Mouse (Mus musculus) ovary, postnatal 36 days (tissue): ENCODE results near the gene Fxr2.

Experiments used
- DNase-seq: peaks from one replicate; pipeline ENCODE4 v3.0.0; 2022; ENCODE audit warnings: low spot score, mixed read lengths

Fxr2 gene

DNA sequence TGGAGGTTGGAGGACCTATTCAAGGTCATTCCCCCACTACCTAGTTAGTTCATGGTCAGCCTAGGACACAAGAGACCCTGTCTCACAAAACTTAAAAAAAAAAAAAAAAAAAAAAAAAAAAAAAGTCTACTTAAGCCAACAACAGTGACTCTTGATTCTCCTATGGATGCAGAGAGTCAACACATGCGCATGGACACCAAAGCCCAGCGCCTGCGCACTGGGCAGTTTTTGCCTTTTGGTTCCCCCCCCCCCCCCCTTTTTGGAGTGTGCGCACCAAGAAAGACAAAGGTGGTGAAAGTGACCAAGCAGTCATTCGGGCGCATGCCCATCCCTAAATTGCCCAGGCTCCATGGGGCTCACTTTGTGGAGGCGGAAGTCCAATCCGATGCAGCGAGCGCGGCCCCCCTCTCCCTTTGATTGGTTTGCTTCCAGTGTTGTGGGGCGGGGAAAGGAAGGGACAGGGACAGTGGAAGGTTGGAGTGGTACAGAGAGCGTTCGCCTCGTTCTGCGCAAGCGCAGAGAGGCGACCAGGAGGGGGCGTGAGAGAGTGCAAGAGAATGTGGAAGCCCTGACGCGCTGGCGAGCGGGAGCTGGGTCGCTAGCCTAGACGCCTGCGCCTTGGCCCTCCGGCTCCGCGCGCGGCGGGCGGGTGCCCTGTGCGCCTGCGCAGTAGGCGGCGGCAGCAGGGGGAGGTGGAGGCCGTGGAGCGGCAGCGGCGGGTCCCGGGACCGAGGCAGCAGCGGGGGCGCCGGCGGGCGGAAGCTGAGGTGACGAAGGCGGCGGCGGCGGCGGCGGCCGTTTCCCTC is at the start of gene Fxr2:
Fxr2 (plus strand) TSS at position 707 of the 806 bp plus-strand sequence.
- DNase-seq = peak; percentile 100

DNA sequence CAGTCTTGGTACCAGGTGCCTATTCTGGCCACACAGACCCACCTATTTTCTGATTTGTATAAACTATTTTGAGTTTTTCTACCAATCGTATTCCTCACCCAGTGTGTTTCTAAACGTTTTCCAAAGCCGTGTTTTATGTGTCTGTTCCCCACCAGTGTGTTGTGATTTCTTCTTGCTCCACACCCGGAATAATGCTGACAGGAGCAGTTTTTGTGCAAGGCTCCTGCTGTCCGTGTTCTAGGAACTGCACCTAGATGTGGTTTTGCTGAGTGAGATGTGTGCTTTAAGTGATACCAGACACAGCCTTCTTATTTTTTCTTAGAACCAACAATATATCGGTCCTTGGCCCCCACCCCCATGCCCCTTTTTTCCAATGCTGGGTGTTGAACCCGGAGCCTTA is 48.8 kb upstream of the Fxr2 start:
- no peak for DNase-seq

DNA sequence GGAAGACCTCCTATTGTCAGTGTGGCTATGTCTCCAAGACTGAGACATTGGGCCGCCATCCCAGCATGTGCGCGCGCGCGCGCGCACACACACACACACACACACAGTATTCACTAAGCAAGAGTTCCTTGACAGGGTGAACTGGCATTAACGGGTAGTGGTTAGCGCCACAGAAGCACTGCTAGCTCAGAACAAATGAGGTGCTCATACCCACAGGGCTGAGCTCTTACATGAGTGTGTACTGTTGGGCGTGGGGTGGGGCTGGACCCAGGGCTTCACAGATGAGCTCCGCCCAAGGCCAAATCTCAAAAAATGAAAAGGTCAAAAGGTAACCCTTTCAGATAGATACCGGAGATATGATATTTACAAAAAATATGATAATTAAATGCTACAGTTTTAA is 47.9 kb upstream of the Fxr2 start:
- DNase-seq = no peak

DNA sequence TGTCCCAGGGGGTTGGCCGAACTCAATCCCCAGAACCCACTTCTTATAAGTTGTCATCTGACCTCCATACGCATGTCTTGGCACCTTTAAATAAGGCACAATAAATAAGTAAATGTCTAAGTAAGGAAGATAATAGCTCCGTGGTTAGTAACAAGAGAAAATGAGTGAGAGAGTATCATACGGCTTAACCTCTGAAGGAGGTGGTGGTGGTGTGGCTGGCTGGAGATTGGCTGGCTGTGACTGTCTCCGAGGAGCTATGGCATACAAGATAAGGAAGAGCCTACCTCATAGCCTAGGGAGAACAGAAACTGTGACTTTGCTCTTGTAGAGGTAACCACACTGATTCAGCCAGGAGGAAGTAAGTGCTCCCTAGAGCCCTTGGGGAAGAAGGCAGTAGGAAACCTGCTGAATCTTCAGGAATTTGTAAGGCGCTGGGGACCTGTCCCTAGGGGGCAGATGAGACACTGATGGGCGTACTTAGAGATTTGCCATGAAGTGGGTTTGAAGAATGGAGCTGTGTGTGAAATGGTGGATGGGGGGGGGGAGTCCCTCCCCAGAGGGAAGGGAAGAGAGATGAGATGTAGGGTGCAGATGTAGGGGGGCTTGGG is 47.0 kb upstream of the Fxr2 start:
- DNase-seq = no peak

DNA sequence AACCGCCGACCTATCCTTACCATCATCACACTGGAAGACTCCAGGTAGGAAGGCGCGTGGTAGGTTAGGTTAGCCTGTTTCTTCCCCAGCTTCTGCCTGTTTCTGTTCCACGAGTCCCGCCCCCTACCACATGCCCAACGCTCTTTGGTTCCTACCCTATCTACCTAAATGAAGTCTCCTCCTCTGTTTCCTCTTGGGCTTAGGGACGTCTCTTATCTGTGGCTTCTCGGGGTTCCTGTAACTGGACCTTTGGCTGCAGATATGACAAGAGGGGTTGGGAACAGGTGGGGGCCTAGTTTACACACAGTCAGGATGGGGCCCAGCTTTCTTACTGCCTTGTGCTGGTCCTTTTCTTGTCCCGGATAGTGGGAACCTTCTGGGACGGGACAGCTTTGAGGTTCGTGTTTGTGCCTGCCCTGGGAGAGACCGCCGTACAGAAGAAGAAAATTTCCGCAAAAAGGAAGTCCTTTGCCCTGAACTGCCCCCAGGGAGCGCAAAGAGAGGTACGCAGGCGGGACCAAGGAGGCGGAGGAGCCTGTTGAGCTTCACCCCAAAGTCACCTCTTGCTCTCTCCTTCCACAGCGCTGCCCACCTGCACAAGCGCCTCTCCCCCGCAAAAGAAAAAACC is 43.5 kb upstream of the Fxr2 start:
- no peak for DNase-seq

DNA sequence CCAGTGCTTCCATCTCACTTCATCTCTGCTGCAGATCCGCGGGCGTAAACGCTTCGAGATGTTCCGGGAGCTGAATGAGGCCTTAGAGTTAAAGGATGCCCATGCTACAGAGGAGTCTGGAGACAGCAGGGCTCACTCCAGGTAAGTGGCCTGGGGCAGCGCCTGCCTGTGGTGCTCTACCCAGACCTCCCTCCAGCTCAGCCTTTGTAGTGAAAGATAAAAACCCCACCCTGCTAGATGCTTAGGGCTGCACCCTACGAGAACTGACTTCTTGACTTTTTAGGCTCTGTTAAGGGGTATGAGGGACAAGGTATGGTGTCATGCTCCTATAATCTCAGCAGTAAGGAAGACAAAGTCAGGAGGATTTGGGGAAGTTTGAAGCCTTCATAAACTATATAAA is 42.2 kb upstream of the Fxr2 start:
- DNase-seq = no peak

DNA sequence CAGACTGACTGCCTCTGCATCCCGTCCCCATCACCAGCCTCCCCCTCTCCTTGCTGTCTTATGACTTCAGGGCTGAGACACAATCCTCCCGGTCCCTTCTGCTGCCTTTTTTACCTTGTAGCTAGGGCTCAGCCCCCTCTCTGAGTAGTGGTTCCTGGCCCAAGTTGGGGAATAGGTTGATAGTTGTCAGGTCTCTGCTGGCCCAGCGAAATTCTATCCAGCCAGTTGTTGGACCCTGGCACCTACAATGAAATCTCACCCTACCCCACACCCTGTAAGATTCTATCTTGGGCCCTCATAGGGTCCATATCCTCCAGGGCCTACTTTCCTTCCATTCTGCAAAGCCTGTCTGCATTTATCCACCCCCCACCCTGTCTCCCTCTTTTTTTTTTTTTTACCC is 41.4 kb upstream of the Fxr2 start:
- DNase-seq = no peak

DNA sequence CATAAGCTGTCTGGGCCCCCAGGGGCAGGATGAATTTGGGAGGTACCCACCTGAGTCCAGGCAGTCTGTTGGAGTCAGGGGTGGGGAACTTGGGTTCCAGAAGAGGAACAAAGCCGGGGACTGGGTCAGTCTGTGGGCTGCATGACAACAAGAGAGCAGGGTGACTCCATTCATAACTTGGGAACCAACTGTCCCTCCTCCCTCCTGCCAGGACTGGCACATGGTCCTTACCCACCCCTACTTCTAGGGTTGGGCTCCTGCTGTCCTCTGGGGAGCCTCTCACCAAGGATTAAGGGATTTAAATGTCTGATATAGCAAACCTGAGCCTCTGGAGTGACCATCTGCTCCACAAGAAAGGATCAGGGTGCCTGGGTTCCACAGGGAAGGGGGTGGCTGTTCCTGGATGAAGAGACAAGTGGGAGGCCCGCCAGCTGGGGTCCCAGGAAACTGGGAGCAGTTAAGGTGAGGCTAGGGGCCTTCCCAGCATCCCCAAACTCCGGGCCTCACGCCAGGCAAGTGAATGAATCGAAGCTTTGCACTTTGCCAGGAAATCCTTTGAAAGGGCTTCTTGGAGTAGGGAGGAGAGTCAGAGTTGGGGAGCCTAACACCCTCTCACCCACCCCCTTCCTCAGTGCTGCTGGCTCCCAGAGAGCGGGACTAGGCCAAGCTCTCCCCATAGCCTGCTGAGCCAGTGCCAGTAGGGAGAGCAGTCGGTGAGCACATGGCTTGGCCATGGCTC is 40.7 kb upstream of the Fxr2 start:
- DNase-seq = no peak

DNA sequence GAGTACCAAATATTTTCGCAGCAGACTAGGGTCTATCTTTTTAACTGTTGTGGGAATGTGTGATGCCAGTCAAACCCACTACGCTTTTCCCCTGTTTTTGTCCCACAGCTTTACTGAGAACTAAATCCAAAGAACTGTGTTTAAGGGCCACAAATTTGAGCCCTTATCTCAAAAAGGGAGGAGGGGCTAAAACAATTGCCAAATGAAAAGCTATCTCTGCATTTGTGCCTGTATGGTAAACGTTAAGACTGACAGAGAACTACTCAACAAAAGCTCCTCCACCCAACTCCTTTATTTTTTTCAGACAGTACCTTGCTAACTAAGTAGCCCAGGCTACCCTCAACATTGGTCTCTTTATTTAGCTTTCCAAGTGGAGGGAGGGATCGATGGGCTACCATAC is 40.0 kb upstream of the Fxr2 start:
- no peak for DNase-seq

DNA sequence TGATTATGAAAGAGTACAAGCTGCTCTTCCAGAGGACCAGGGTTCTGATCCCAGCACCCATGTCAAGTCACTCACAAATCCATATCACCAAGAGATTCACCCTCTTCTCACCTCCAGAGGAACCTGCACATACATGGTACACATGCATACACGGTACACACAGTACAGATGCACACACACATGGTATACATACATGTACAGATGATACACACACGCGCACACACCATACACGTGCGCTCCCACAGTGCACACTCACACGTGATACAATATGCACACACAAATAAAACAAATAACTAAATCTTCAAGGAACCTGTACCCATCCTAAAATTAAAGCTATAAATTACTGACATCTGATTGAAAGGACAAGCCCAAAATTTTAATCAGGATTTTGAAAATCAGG is 37.9 kb upstream of the Fxr2 start:
- no peak for DNase-seq

DNA sequence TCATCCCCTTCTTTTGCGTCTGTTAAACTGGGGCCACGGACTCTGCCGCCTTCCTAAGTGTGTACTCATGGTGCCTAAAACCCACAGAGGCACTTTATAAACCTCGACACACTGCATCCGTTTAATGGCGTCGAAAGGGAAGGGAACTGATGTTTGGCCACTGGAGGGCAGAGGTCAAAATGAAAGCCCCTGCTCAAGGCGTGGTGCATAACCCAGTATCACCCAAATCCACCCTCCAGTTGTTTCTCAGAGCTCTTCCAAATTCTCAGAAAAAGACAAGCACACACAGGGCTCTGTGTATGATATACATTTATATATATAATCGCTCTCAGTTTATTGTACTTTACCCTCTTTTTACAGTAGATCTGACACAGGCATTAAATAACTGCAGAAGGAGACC is 33.4 kb upstream of the Fxr2 start:
- no peak for DNase-seq

DNA sequence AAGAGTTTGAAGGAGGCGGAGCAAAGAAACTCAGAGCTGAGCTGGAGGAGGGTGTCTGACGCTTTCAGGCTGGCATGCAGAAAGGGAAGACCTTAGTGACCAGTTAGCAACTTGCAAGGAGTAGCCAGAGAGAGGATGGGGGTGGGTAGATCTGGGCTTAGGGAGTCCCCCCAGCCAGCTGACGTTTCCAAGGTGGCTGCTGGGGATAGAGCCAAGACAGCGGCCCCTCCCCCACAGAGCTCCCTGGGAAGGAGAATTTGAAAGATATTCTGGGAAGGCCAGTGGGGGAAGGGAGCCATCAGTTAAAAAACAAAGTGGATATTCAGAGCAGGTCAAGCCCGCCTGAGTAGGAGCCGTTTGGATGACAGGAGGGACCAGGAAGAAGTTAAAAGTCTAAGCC is 32.7 kb upstream of the Fxr2 start:
- DNase-seq = peak; percentile 86

DNA sequence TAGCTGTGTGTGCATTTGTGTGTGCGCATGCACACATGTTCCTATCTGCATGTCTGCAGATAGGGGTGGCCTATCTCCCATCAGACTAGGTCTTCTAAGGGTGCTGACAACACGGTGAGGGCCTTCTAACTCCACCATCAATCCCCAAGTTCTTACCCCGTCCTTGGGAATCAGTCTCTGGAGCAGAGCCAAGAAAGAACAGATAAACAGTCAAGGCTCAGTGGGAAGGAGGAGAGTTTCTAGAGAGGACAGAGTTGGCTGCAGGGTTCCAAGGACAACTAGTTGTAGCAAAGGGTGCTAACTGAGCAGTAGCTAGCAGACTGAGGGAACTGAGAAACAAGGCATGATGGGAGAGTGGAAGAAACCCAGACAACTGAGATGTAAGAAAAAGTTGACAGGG is 31.0 kb upstream of the Fxr2 start:
- peak; percentile 20 for DNase-seq

DNA sequence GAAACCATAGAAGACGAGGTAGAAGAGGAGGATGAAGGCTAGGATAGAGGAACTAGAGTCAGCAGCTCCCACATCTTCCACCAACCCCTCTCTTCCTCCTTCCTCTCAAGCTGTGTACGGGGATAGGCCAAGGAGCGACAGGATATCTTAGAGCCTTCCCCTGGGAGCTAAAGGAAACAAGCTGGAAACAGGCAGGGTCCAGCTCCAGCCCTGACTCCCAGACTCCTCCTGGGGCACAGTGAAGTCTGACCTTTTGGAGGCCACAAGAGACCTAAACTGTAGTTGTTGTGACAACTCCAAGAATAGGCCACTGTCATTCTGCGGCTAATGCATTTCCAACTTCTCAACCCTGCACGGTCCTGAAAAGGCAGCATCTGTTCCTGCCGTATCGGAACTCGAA is 29.3 kb upstream of the Fxr2 start:
- no peak for DNase-seq

DNA sequence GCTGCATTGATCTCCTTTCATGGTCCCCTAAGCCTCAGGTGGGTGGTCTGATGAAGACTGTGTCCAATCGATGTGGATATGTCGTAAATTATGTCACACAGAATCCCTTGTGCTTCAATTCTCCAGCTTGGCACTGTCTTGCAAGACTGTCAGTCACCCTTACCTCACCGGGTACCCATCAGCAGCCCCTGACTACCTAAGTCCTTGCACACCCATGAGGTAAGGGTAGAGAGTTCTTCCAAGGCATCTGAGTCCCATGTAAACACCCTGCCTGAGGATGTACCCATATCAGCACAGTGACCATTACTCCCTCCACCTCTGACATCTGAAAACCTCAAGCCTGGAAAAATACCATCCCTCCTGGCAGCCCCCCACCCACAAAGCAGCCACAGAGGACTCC is 28.4 kb upstream of the Fxr2 start:
- DNase-seq = no peak

DNA sequence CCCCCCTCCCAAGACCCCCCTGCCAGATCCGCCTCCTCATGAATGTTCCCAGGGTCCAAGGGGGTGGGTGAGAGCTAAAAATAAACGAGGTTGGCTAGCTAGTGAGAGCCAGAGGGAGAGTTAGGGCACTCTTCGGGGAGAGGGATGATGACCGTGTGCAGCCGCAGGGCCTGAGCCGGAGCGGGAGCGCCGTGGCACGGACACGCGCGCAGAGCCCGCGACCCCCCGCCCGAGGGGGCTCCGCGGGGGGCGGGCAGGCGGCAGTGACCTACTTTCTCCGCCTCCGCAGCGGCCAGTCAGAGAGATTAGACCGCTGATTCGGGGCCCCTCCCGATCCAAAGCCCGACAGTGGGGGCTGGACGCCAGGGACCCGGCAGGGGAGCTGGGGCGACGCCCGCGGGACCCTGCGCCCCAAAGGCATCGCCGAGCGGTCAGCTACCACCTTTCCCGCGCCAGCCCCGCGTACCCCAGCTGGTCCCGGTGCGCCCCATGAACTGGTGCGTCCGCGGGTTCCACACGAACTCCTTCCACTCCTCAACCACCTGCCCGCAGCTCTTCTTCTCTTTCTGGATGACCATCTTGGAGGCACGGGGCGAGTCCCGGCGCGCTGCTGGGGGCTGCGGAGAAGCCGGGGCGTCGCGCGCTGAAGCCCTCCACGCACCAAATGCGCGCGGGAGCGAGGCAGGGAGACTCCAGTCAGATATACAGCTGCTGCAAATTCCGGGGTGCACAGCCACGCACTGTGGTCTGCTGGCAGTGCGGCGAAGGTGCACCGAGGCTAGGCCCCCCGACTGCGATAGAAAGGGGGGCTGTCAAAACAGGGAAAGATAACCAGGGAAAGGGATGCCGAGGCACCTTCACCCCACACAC is 27.8 kb upstream of the Fxr2 start:
- peak; percentile 47 for DNase-seq

DNA sequence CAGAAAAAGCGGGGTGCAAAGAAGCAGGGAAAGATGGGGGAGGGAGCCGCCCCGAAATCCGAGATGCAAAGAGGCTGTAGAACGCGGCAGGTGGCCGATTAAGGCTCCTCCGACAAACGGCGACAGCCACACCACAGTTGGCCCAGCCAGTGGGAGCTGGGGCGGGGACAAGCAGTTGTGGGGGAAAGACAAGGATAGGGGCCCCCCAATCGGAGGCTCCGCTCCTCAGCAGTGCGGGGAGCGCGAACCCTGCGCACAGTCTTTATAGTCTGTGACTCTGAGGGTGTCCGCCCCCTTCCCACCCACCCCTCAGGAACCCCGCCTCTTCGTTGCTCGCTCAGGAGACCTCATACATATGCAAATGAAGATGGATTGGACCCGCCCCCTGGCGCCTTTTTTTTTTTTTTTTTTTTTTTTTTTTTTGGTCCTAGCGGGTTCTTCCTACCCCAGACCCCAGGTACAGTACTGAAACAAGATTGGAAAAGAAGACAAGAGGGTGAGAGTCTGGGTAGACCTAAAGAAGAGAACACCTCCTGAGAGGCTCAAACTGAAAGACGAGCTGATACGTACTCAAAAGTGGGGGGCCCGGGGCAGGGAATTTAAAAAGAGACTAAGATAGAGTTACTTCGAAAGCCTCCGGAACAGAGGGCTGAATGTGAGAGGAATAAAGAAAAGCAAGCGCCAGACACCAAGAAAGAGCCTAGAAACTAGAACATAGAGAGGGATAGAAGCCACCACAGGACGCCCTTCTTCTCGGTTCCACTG is 26.9 kb upstream of the Fxr2 start, which contains the start of gene Atp1b2:
Atp1b2 (minus strand) TSS at position 217 of the 765 bp plus-strand sequence.
- DNase-seq = peak; percentile 86

DNA sequence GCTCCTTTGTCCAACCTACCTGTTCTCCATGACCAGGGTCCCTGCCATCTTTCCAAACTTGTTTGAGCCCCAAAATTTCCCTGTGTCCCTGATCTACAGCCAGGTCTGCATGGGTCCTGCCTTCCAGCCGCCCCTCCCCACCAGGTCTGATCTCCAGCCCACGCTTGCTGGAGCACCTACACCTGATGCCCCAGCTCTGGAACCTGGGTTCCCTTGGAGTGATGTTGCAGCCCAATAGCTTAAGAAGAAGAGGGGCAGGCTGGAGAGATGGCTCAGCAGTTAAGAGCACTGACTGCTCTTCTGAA is 26.3 kb upstream of the Fxr2 start:
- DNase-seq = no peak

DNA sequence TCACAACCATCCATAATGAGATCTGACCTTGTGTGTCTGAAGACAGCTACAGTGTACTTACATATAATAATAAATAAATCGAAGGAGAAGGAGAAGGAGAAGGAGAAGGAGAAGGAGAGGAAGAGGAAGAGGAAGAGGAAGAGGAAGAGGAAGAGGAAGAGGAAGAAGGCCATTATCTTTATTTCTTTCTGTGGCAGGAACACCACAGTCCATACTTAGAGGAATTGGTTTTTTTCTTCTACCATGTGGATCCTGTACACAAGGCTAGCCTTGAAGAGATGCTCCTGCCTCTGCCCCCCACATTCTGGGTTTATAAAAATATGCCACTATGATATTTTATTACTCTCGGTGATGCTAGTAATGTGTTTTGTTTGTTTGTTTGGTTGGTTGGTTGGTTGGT is 26.0 kb upstream of the Fxr2 start:
- DNase-seq = no peak

DNA sequence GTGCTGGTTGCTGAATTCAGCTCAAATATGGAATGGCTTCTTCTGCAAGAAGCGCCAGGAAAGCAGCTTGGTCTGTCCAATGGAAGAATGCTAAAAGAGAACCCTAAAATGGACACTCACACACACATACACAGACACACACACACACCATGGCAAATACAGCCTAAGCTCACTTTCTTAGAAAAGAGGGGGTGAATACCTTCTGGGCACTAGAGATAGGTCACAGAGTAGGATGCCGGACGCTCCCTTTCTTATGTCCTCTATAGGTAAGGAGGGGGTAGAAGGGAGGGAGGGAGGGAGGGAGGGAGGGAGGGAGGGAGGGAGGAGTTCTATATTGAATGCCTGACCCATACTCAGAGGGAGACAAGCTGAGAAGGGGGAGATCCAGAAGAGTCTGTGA is 24.3 kb upstream of the Fxr2 start:
- no peak for DNase-seq

DNA sequence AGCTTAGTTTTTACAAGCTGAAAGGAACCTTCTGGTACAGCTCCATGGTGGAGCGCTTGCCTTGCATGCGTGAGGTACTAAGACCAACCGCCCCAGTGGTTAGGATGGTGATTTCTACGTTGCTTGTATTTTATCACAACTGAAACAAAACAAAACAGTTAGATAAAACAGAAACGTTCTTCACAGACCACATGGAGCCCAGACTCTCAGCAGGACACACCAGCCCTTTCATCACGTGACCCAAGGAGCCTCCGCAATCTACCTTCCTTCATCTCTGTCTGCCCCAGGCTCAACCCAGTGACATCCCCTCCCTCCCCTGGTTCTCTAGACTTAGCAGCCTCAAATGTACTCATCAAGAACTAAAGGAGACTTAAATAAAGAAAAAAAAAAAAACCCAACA is 23.4 kb upstream of the Fxr2 start:
- DNase-seq = no peak
